Mouse (Mus musculus): Measurements from ENCODE around the gene Tmem115. TPM values are rescaled to one million over a fixed set of nuclear protein-coding genes. Genes with fewer than 3 reads are reported as not detected.

Tmem115 gene
- polyA plus RNA-seq, 1 experiment from 2014 or later = 15.7 TPM

GRCm38 (mm10) chr9:107490625-107491024, 43.1 kb upstream of the Tmem115 start:
- 41% methylated on average over 6 of the region's 6 CpGs for WGBS (ENCODE audit: insufficient replicate concordance)
- H3K4me2 ChIP-seq (ENCODE audit: low read depth, low read length) = no peak overlapping the region
- H3K36me3 ChIP-seq (replicated peaks; ENCODE audit: insufficient read depth, low read length) = no peaks in the 10 kb centered on the region
- H3K27ac ChIP-seq (ENCODE audit: low read depth) = no peak overlapping the region
- DNase-seq = no peak
- TF ChIP-seq EP300 (IDR thresholded peaks at IDR 0.05; ENCODE audit: low read depth) (no peak), CTCF (IDR thresholded peaks at IDR 0.05; ENCODE audit: low read depth) (no peak)
- no peak overlapping the region for H3K4me3 ChIP-seq (ENCODE audit: low read depth, low read length)
- no peak for ATAC-seq
- H3K9ac ChIP-seq (replicated peaks) = no peak overlapping the region
- no peaks in the 10 kb centered on the region for H3K4me1 ChIP-seq (ENCODE audit: insufficient read depth)
- H3K9me3 ChIP-seq (ENCODE audit: low read length) = no peaks in the 10 kb centered on the region
- H3K27me3 ChIP-seq (ENCODE audit: insufficient read depth, low read length) = no peaks in the 10 kb centered on the region; the same call in 1 of the 2 replicates

GRCm38 (mm10) chr9:107493511-107493910, 40.2 kb upstream of the Tmem115 start:
- ATAC-seq (no peak), DNase-seq (no peak)
- Histone ChIP-seq H3K4me3 (ENCODE audit: low read depth, low read length) (no peak overlapping the region), H3K36me3 (replicated peaks; ENCODE audit: insufficient read depth, low read length) (no peaks in the 10 kb centered on the region), H3K4me1 (ENCODE audit: insufficient read depth) (no peaks in the 10 kb centered on the region), H3K9ac (replicated peaks) (no peak overlapping the region), H3K27me3 (ENCODE audit: insufficient read depth, low read length) (no peaks in the 10 kb centered on the region; the same call in 1 of the 2 replicates), H3K27ac (ENCODE audit: low read depth) (no peak overlapping the region), H3K9me3 (ENCODE audit: low read length) (no peaks in the 10 kb centered on the region), H3K4me2 (ENCODE audit: low read depth, low read length) (no peak overlapping the region)
- 28% methylated on average over 1 of the region's 1 CpGs for WGBS (ENCODE audit: insufficient replicate concordance)
- TF ChIP-seq CTCF (IDR thresholded peaks at IDR 0.05; ENCODE audit: low read depth) (no peak), EP300 (IDR thresholded peaks at IDR 0.05; ENCODE audit: low read depth) (no peak)

GRCm38 (mm10) chr9:107494238-107494637, 39.5 kb upstream of the Tmem115 start:
- H3K4me2 ChIP-seq (ENCODE audit: low read depth, low read length) = no peak overlapping the region
- no peak overlapping the region for H3K4me3 ChIP-seq (ENCODE audit: low read depth, low read length)
- ATAC-seq (no peak), DNase-seq (no peak)
- H3K9me3 ChIP-seq (ENCODE audit: low read length) = no peaks in the 10 kb centered on the region
- no peaks in the 10 kb centered on the region for H3K36me3 ChIP-seq (replicated peaks; ENCODE audit: insufficient read depth, low read length)
- TF ChIP-seq CTCF (IDR thresholded peaks at IDR 0.05; ENCODE audit: low read depth) (no peak), EP300 (IDR thresholded peaks at IDR 0.05; ENCODE audit: low read depth) (no peak)
- no peak overlapping the region for H3K9ac ChIP-seq (replicated peaks)
- 84% methylated on average over 11 of the region's 12 CpGs for WGBS (ENCODE audit: insufficient replicate concordance)
- H3K27me3 ChIP-seq (ENCODE audit: insufficient read depth, low read length) = no peaks in the 10 kb centered on the region
- H3K4me1 ChIP-seq (ENCODE audit: insufficient read depth) = no peaks in the 10 kb centered on the region
- H3K27ac ChIP-seq (ENCODE audit: low read depth) = no peak overlapping the region

- Histone ChIP-seq H3K36me3 (replicated peaks; ENCODE audit: insufficient read depth, low read length) (no peaks in the 10 kb centered on the region), H3K27me3 (ENCODE audit: insufficient read depth, low read length) (no peaks in the 10 kb centered on the region), H3K27ac (ENCODE audit: low read depth) (no peak overlapping the region), H3K9ac (replicated peaks) (no peak overlapping the region), H3K4me1 (ENCODE audit: insufficient read depth) (no peaks in the 10 kb centered on the region), H3K4me3 (ENCODE audit: low read depth, low read length) (no peak overlapping the region), H3K9me3 (ENCODE audit: low read length) (no peaks in the 10 kb centered on the region), H3K4me2 (ENCODE audit: low read depth, low read length) (no peak overlapping the region)
- 59% methylated on average over 3 of the region's 3 CpGs for WGBS (ENCODE audit: insufficient replicate concordance)
- TF ChIP-seq EP300 (IDR thresholded peaks at IDR 0.05; ENCODE audit: low read depth) (no peak), CTCF (IDR thresholded peaks at IDR 0.05; ENCODE audit: low read depth) (no peak)
- DNase-seq (no peak), ATAC-seq (no peak)
Measured at GRCm38 (mm10) chr9:107496359-107496758, 37.4 kb upstream of the Tmem115 start.

- WGBS (ENCODE audit: insufficient replicate concordance) = 74% methylated on average over 3 of the region's 3 CpGs
- ATAC-seq = no peak
- H3K27me3 ChIP-seq (ENCODE audit: insufficient read depth, low read length) = no peaks in the 10 kb centered on the region
Measured at GRCm38 (mm10) chr9:107500708-107501286, 32.9 kb upstream of the Tmem115 start.

GRCm38 (mm10) chr9:107502131-107502846, 31.5 kb upstream of the Tmem115 start:
- Histone ChIP-seq H3K4me1 (ENCODE audit: insufficient read depth) (no peaks in the 10 kb centered on the region), H3K9me3 (ENCODE audit: low read length) (no peaks in the 10 kb centered on the region), H3K27me3 (ENCODE audit: insufficient read depth, low read length) (no peaks in the 10 kb centered on the region), H3K9ac (replicated peaks) (no peak overlapping the region), H3K4me3 (ENCODE audit: low read depth, low read length) (no peak overlapping the region), H3K36me3 (replicated peaks; ENCODE audit: insufficient read depth, low read length) (no peaks in the 10 kb centered on the region), H3K4me2 (ENCODE audit: low read depth, low read length) (no peak overlapping the region), H3K27ac (ENCODE audit: low read depth) (no peak overlapping the region)
- WGBS (ENCODE audit: insufficient replicate concordance) = 76% methylated on average over 12 of the region's 12 CpGs
- TF ChIP-seq EP300 (IDR thresholded peaks at IDR 0.05; ENCODE audit: low read depth) = no peak
- no peak for TF ChIP-seq CTCF (IDR thresholded peaks at IDR 0.05; ENCODE audit: low read depth)
- ATAC-seq (no peak), DNase-seq (no peak)

More at GRCm38 (mm10) chr9:107500708-107501286, 32.9 kb upstream of the Tmem115 start:
- Histone ChIP-seq H3K36me3 (replicated peaks; ENCODE audit: insufficient read depth, low read length) (no peaks in the 10 kb centered on the region), H3K4me2 (ENCODE audit: low read depth, low read length) (no peak overlapping the region), H3K4me3 (ENCODE audit: low read depth, low read length) (no peak overlapping the region), H3K27ac (ENCODE audit: low read depth) (no peak overlapping the region), H3K9ac (replicated peaks) (no peak overlapping the region), H3K4me1 (ENCODE audit: insufficient read depth) (no peaks in the 10 kb centered on the region), H3K9me3 (ENCODE audit: low read length) (no peaks in the 10 kb centered on the region)
- no peak for DNase-seq
- TF ChIP-seq EP300 (IDR thresholded peaks at IDR 0.05; ENCODE audit: low read depth) (no peak), CTCF (IDR thresholded peaks at IDR 0.05; ENCODE audit: low read depth) (no peak)
